Mouse (Mus musculus): Measurements from ENCODE around the gene Mrpl32. TPM values are rescaled to one million over a fixed set of nuclear protein-coding genes. Genes with fewer than 3 reads are reported as not detected.

Gene Mrpl32
- polyA plus RNA-seq (2016; fragmentation: Nextera tagmentation; extraction: Ambion mirVana), result 103 and 106 TPM in 2 replicates

- DNase-seq (ENCODE audit: low spot score), result peak; percentile 97
- H3K9me3 ChIP-seq, result no peaks in the 10 kb centered on the region
- H3K27me3 ChIP-seq (ENCODE audit: insufficient read depth, poor library complexity, severe bottlenecking), result no peaks in the 10 kb centered on the region
- peaks cover 41% of the 10 kb centered on the region for H3K36me3 ChIP-seq
- H3K4me3 ChIP-seq, result peak within 1 kb of the TSS; percentile 85
- WGBS, result under 1% methylated on average over 42 of the region's 42 CpGs
- H3K4me1 ChIP-seq (replicated peaks), result peaks cover 6% of the 10 kb centered on the region
- H3K27ac ChIP-seq, result peak within 1 kb of the TSS; percentile 89
Observed at GRCm38 (mm10) chr13:14612926-14613529, at the start of gene Mrpl32, which contains the start of gene Psma2. Gene Mrpl32, minus strand, starts transcription at chr13:14613165. Gene Psma2, plus strand, starts transcription at chr13:14613240.

GRCm38 (mm10) chr13:14649301-14649700 is 36.3 kb upstream of the Mrpl32 start:
- DNase-seq (ENCODE audit: low spot score), result no peak
- no peaks in the 10 kb centered on the region for H3K27me3 ChIP-seq (ENCODE audit: insufficient read depth, poor library complexity, severe bottlenecking)
- 39% methylated on average over 1 of the region's 1 CpGs for WGBS

GRCm38 (mm10) chr13:14639998-14640397 is 27.0 kb upstream of the Mrpl32 start:
- Histone ChIP-seq H3K4me1 (replicated peaks) (no peaks in the 10 kb centered on the region), H3K4me3 (no peak overlapping the region), H3K9me3 (no peaks in the 10 kb centered on the region), H3K27me3 (ENCODE audit: insufficient read depth, poor library complexity, severe bottlenecking) (no peaks in the 10 kb centered on the region), H3K27ac (no peak overlapping the region), H3K36me3 (peaks cover 47% of the 10 kb centered on the region)
- no peak for DNase-seq (ENCODE audit: low spot score)
- 59% methylated on average over 1 of the region's 1 CpGs for WGBS

More at GRCm38 (mm10) chr13:14649301-14649700, 36.3 kb upstream of the Mrpl32 start:
- no peaks in the 10 kb centered on the region for H3K9me3 ChIP-seq
- no peak overlapping the region for H3K27ac ChIP-seq
- H3K36me3 ChIP-seq, result no peaks in the 10 kb centered on the region
- H3K4me3 ChIP-seq, result no peak overlapping the region
- H3K4me1 ChIP-seq (replicated peaks), result no peaks in the 10 kb centered on the region

GRCm38 (mm10) chr13:14629726-14630641 is 17.0 kb upstream of the Mrpl32 start, which contains the start of gene AW209491:
Gene AW209491, plus strand, starts transcription at chr13:14630154.
- WGBS, result 2% methylated on average over 29 of the region's 29 CpGs
- H3K27me3 ChIP-seq (ENCODE audit: insufficient read depth, poor library complexity, severe bottlenecking), result no peaks in the 10 kb centered on the region
- peaks cover 14% of the 10 kb centered on the region for H3K4me1 ChIP-seq (replicated peaks)
- H3K9me3 ChIP-seq, result no peaks in the 10 kb centered on the region
- peak within 1 kb of the TSS; percentile 79 for H3K4me3 ChIP-seq
- H3K36me3 ChIP-seq, result peaks cover 31% of the 10 kb centered on the region
- peak within 1 kb of the TSS; percentile 93 for H3K27ac ChIP-seq
- DNase-seq (ENCODE audit: low spot score), result peak; percentile 93

- DNase-seq (ENCODE audit: low spot score), result peak; percentile 47
- peaks cover 72% of the 10 kb centered on the region for H3K36me3 ChIP-seq
- no peak overlapping the region for H3K27ac ChIP-seq
- no peaks in the 10 kb centered on the region for H3K9me3 ChIP-seq
- no peak overlapping the region for H3K4me3 ChIP-seq
- WGBS, result 62% methylated on average over 2 of the region's 2 CpGs
- no peaks in the 10 kb centered on the region; the same call in 1 of the 2 replicates for H3K4me1 ChIP-seq (replicated peaks)
- no peaks in the 10 kb centered on the region for H3K27me3 ChIP-seq (ENCODE audit: insufficient read depth, poor library complexity, severe bottlenecking)
Observed at GRCm38 (mm10) chr13:14618724-14619123, 5.8 kb upstream of the Mrpl32 start.

- Histone ChIP-seq H3K4me1 (replicated peaks) (peaks cover 6% of the 10 kb centered on the region), H3K4me3 (peak overlapping the region; percentile 85), H3K27me3 (ENCODE audit: insufficient read depth, poor library complexity, severe bottlenecking) (no peaks in the 10 kb centered on the region), H3K27ac (peak overlapping the region; percentile 89), H3K9me3 (no peaks in the 10 kb centered on the region), H3K36me3 (peaks cover 44% of the 10 kb centered on the region)
- no peak for DNase-seq (ENCODE audit: low spot score)
- under 1% methylated on average over 9 of the region's 9 CpGs for WGBS
Observed at GRCm38 (mm10) chr13:14613553-14613952, 588 bp upstream of the Mrpl32 start.

- DNase-seq (ENCODE audit: low spot score), result no peak
- no peaks in the 10 kb centered on the region for H3K9me3 ChIP-seq
- H3K27me3 ChIP-seq (ENCODE audit: insufficient read depth, poor library complexity, severe bottlenecking), result no peaks in the 10 kb centered on the region
- WGBS, result 7% methylated on average over 10 of the region's 10 CpGs
- peaks cover 35% of the 10 kb centered on the region for H3K36me3 ChIP-seq
- peaks cover 6% of the 10 kb centered on the region for H3K4me1 ChIP-seq (replicated peaks)
- peak overlapping the region; percentile 85 for H3K4me3 ChIP-seq
- peak overlapping the region; percentile 89 for H3K27ac ChIP-seq
Observed at GRCm38 (mm10) chr13:14612463-14612862, 502 bp downstream of the Mrpl32 start.

GRCm38 (mm10) chr13:14607616-14608015 is 5.3 kb downstream of the Mrpl32 start:
- no peak for DNase-seq (ENCODE audit: low spot score)
- Histone ChIP-seq H3K9me3 (no peaks in the 10 kb centered on the region), H3K4me1 (replicated peaks) (peaks cover 6% of the 10 kb centered on the region), H3K36me3 (peaks cover 23% of the 10 kb centered on the region), H3K27me3 (ENCODE audit: insufficient read depth, poor library complexity, severe bottlenecking) (no peaks in the 10 kb centered on the region), H3K4me3 (no peak overlapping the region), H3K27ac (no peak overlapping the region)

GRCm38 (mm10) chr13:14602744-14603143 is 10.2 kb downstream of the Mrpl32 start:
- H3K36me3 ChIP-seq, result no peaks in the 10 kb centered on the region
- no peak overlapping the region for H3K4me3 ChIP-seq
- 91% methylated on average over 2 of the region's 2 CpGs for WGBS
- H3K27me3 ChIP-seq (ENCODE audit: insufficient read depth, poor library complexity, severe bottlenecking), result no peaks in the 10 kb centered on the region
- H3K4me1 ChIP-seq (replicated peaks), result no peaks in the 10 kb centered on the region
- no peaks in the 10 kb centered on the region for H3K9me3 ChIP-seq
- H3K27ac ChIP-seq, result no peak overlapping the region
- no peak for DNase-seq (ENCODE audit: low spot score)

GRCm38 (mm10) chr13:14580392-14580791 is 32.6 kb downstream of the Mrpl32 start:
- H3K4me3 ChIP-seq, result no peak overlapping the region
- no peaks in the 10 kb centered on the region for H3K36me3 ChIP-seq
- WGBS, result 80% methylated on average over 3 of the region's 3 CpGs
- H3K9me3 ChIP-seq, result peaks cover 2% of the 10 kb centered on the region; the same call in 1 of the 2 replicates
- H3K4me1 ChIP-seq (replicated peaks), result no peaks in the 10 kb centered on the region
- no peaks in the 10 kb centered on the region for H3K27me3 ChIP-seq (ENCODE audit: insufficient read depth, poor library complexity, severe bottlenecking)
- no peak for DNase-seq (ENCODE audit: low spot score)
- no peak overlapping the region for H3K27ac ChIP-seq

- no peak for DNase-seq (ENCODE audit: low spot score)
- Histone ChIP-seq H3K9me3 (peaks cover 7% of the 10 kb centered on the region; the same call in 1 of the 2 replicates), H3K36me3 (no peaks in the 10 kb centered on the region), H3K4me1 (replicated peaks) (no peaks in the 10 kb centered on the region), H3K27ac (no peak overlapping the region), H3K4me3 (no peak overlapping the region), H3K27me3 (ENCODE audit: insufficient read depth, poor library complexity, severe bottlenecking) (no peaks in the 10 kb centered on the region)
Observed at GRCm38 (mm10) chr13:14574128-14574527, 38.8 kb downstream of the Mrpl32 start.

GRCm38 (mm10) chr13:14561336-14561735 is 51.6 kb downstream of the Mrpl32 start:
- H3K9me3 ChIP-seq, result no peaks in the 10 kb centered on the region
- DNase-seq (ENCODE audit: low spot score), result no peak
- no peak overlapping the region for H3K27ac ChIP-seq
- WGBS, result 100% methylated on average over 1 of the region's 1 CpGs
- H3K36me3 ChIP-seq, result no peaks in the 10 kb centered on the region
- no peak overlapping the region for H3K4me3 ChIP-seq
- no peaks in the 10 kb centered on the region for H3K27me3 ChIP-seq (ENCODE audit: insufficient read depth, poor library complexity, severe bottlenecking)
- no peaks in the 10 kb centered on the region for H3K4me1 ChIP-seq (replicated peaks)

Measured in hindbrain, embryonic 10.5 days (tissue).